Mouse (Mus musculus) G1E (cell line): ENCODE results near the gene Fscb. TPM values are rescaled to one million over a fixed set of nuclear protein-coding genes. Genes with fewer than 3 reads are reported as not detected.

ENCODE experiments used
- ATAC-seq: 2 replicates; pipeline ENCODE4 v1.8.0; 2016; ENCODE audit warnings: mild to moderate bottlenecking; ENCODE audit not compliant: insufficient number of reproducible peaks, poor library complexity, low FRiP score, severe bottlenecking; ENCODE audit errors: extremely low read depth
- DNase-seq: peaks from one replicate; pipeline ENCODE4 v3.0.0; 2012; ENCODE audit warnings: low spot score
- H3K27me3 ChIP-seq: 2 replicates; pipeline ENCODE4 v1.6.1; 2012; ENCODE audit warnings: mild to moderate bottlenecking, low read length, inconsistent platforms; ENCODE audit not compliant: insufficient read depth
- H3K36me3 ChIP-seq: replicated peaks from 2 replicates; pipeline ENCODE3; 2012; ENCODE audit warnings: mild to moderate bottlenecking, inconsistent platforms
- H3K4me1 ChIP-seq: 2 replicates; pipeline ENCODE4 v1.6.1; 2012; ENCODE audit warnings: low read depth, low read length, inconsistent platforms, mixed read lengths; ENCODE audit not compliant: insufficient read depth
- H3K4me3 ChIP-seq: 2 replicates; pipeline ENCODE4 v1.5.1; 2012; ENCODE audit warnings: low read depth, mild to moderate bottlenecking, inconsistent platforms, low read length, moderate library complexity, mixed read lengths
- H3K9me3 ChIP-seq: replicated peaks from 2 replicates; pipeline ENCODE4 v1.6.1; 2012; ENCODE audit warnings: inconsistent platforms
- CTCF ChIP-seq: IDR thresholded peaks from 2 replicates; pipeline ENCODE4 v1.5.1; 2012; ENCODE audit warnings: low read depth, low read length, inconsistent platforms, mixed read lengths
- GATA1 ChIP-seq: IDR thresholded peaks from 2 replicates; pipeline ENCODE4 v1.6.1; 2012; ENCODE audit warnings: borderline replicate concordance, low read length, inconsistent platforms, mixed read lengths
- GATA2 ChIP-seq: IDR thresholded peaks from 2 replicates; pipeline ENCODE4 v1.6.1; 2012; ENCODE audit warnings: low read depth, low read length, inconsistent platforms, borderline replicate concordance
- POLR2AphosphoS5 ChIP-seq: IDR thresholded peaks from 2 replicates; pipeline ENCODE4 v1.6.1; 2012; ENCODE audit warnings: low read depth, low read length, inconsistent platforms; ENCODE audit not compliant: insufficient replicate concordance
- TAL1 ChIP-seq: conservative IDR thresholded peaks from 2 replicates; pipeline ENCODE4 v1.6.1; 2012; ENCODE audit warnings: low read depth, low read length, inconsistent platforms, mixed read lengths
- polyA plus RNA-seq: library from polyadenylated mRNA; stranded (reverse); fragments of >175 nt; gene quantifications from 2 replicates; pipeline ENCODE4 v1.2.3, GENCODE M21; 2012
- total RNA-seq, 2 experiments: library from RNA; stranded (forward) in 1 of 2; stranded (reverse) in 1 of 2; fragments of 200-1000 nt in 1 of 2; fragments of >200 nt in 1 of 2; fragmentation: Nextera tagmentation in 1 of 2; gene quantifications; 2 replicates each; pipeline ENCODE4 v1.2.3; 2014 to 2017

Gene Fscb
- total and polyA plus RNA-seq, 3 experiments, result 0.11 TPM; not detected in 2

GRCm38 (mm10) chr12:64449911-64450310, 24.6 kb downstream of the Fscb start:
- TF ChIP-seq GATA1, result no peak
- no peaks in the 10 kb centered on the region for H3K9me3 ChIP-seq
- no peak overlapping the region for H3K4me3 ChIP-seq
- H3K36me3 ChIP-seq, result no peaks in the 10 kb centered on the region
- no peak for ATAC-seq
- no peaks in the 10 kb centered on the region for H3K4me1 ChIP-seq
- no peak for DNase-seq
- H3K27me3 ChIP-seq, result no peaks in the 10 kb centered on the region

GRCm38 (mm10) chr12:64436675-64437074, 37.8 kb downstream of the Fscb start:
- no peaks in the 10 kb centered on the region for H3K9me3 ChIP-seq
- H3K4me3 ChIP-seq, result no peak overlapping the region
- no peak for ATAC-seq
- H3K36me3 ChIP-seq, result no peaks in the 10 kb centered on the region
- DNase-seq, result no peak
- no peaks in the 10 kb centered on the region for H3K4me1 ChIP-seq
- TF ChIP-seq GATA1, result no peak
- no peak for TF ChIP-seq TAL1
- TF ChIP-seq CTCF, result no peak
- no peak for TF ChIP-seq POLR2AphosphoS5
- no peak for TF ChIP-seq GATA2
- H3K27me3 ChIP-seq, result no peaks in the 10 kb centered on the region
